Mouse (Mus musculus) cortical plate, adult 2 months (tissue): ENCODE measurements around the gene Lmntd2. TPM values are rescaled to one million over a fixed set of nuclear protein-coding genes. Genes with fewer than 3 reads are reported as not detected.

Experiments used
- H3K27ac ChIP-seq: fragments of 200-500 bp; 2 replicates; pipeline ENCODE4 v1.5.1; 2012; ENCODE audit warnings: low read length, control low read depth, inconsistent platforms; ENCODE audit not compliant: insufficient read depth
- H3K4me1 ChIP-seq: fragments of 200-500 bp; 2 replicates; pipeline ENCODE4 v1.6.1; 2011; ENCODE audit warnings: low read length; ENCODE audit not compliant: control insufficient read depth, insufficient read depth
- H3K4me3 ChIP-seq: fragments of 200-500 bp; 2 replicates; pipeline ENCODE4 v1.5.1; 2011; ENCODE audit warnings: mild to moderate bottlenecking, low read length, control low read depth; ENCODE audit not compliant: insufficient read depth
- CTCF ChIP-seq: fragments of 200-500 bp; IDR thresholded peaks from 2 replicates; pipeline ENCODE4 v1.5.1; 2011; ENCODE audit warnings: mild to moderate bottlenecking, control low read depth, low read length; ENCODE audit not compliant: insufficient read depth; ENCODE audit errors: extremely low read depth
- POLR2A ChIP-seq: fragments of 200-500 bp; IDR thresholded peaks from 2 replicates; pipeline ENCODE4 v1.6.1; 2011; ENCODE audit warnings: mild to moderate bottlenecking, low read length, control low read depth; ENCODE audit not compliant: insufficient read depth; ENCODE audit errors: extremely low read depth
- polyA plus RNA-seq: library from polyadenylated mRNA; depleted of rRNA; stranded (reverse); fragments of >200 nt; gene quantifications from 2 replicates; pipeline ENCODE4 v1.2.3, GENCODE M21; 2012

Lmntd2 gene
- polyA plus RNA-seq, 1 experiment: 0.27 TPM

DNA sequence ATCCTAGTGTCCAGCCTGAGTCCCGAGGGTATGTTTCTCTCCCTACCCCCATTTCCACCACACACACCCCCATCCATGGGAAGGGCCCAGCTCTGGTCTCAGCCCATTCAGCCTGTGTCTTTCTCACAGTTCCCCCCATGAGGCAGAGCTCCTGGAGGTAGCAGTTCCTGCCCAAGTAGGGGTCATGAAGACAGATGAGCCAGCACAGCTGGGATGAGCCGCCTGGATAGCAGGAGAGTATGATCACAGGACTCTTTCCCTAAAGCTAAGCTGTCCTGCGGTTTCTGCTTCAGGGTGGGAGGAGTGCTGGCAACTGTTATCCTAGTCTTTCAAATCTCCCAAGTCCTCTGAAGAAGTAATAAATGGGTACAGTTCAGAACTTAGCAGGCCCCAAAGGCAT, 4.3 kb upstream of the Lmntd2 start:
- Histone ChIP-seq H3K4me3 (no peak overlapping the region), H3K27ac (no peak overlapping the region), H3K4me1 (no peaks in the 10 kb centered on the region; the same call in 1 of the 2 replicates)
- TF ChIP-seq CTCF (no peak), POLR2A (no peak)

DNA sequence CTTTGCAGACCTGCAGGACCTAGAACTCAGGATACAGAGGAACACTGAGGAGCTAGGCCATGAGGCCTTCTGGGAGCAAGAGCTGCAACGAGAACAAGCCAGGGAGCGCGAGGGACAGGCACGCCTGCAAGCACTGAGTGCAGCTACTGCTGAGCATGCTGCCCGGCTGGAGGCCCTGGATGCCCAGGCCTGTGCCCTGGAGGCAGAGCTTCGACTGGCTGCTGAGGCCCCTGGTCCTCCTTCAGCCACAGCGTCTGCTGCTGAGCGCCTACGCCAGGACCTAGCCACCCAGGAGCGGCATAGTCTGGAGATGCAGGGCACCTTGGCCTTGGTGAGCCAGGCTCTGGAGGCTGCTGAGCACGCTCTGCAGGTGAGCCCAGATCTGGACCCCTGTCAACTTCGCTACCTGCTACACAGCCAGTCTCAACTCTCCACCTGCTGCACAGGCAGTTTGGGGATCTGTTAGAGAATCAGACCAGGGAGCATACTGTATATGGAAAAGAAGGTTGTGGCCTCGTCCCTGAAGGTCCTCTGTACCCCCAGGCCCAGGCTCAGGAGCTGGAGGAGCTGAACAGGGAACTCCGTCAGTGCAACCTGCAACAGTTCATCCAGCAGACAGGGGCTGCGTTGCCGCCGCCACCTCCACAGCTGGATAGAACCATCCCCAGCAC, 3.6 kb upstream of the Lmntd2 start:
- no peak overlapping the region for H3K4me3 ChIP-seq
- no peak for TF ChIP-seq CTCF
- no peak for TF ChIP-seq POLR2A
- H3K4me1 ChIP-seq: no peaks in the 10 kb centered on the region; the same call in 1 of the 2 replicates
- no peak overlapping the region for H3K27ac ChIP-seq

GRCm38 (mm10) chr7:141216894-141217293, 3.0 kb upstream of the Lmntd2 start:
- Histone ChIP-seq H3K4me3 (no peak overlapping the region), H3K4me1 (no peaks in the 10 kb centered on the region; the same call in 1 of the 2 replicates), H3K27ac (no peak overlapping the region)
- TF ChIP-seq POLR2A (no peak), CTCF (no peak)

GRCm38 (mm10) chr7:141215880-141216733, 2.2 kb upstream of the Lmntd2 start:
- H3K27ac ChIP-seq: no peak overlapping the region
- no peak for TF ChIP-seq POLR2A
- no peak for TF ChIP-seq CTCF
- peak overlapping the region; percentile 46 for H3K4me3 ChIP-seq
- no peaks in the 10 kb centered on the region; the same call in 1 of the 2 replicates for H3K4me1 ChIP-seq

- Histone ChIP-seq H3K27ac (no peak within 1 kb of the TSS), H3K4me1 (no peaks in the 10 kb centered on the region; the same call in 1 of the 2 replicates), H3K4me3 (peak within 1 kb of the TSS; percentile 46)
- TF ChIP-seq CTCF (no peak), POLR2A (no peak)
Measured at GRCm38 (mm10) chr7:141215101-141215879, 1.4 kb upstream of the Lmntd2 start, which contains the start of gene Rassf7. Gene Rassf7, plus strand, starts transcription at chr7:141215860.

GRCm38 (mm10) chr7:141214310-141214709, 430 bp upstream of the Lmntd2 start:
- H3K4me3 ChIP-seq: no peak overlapping the region
- TF ChIP-seq POLR2A: no peak
- no peak for TF ChIP-seq CTCF
- no peaks in the 10 kb centered on the region; the same call in 1 of the 2 replicates for H3K4me1 ChIP-seq

GRCm38 (mm10) chr7:141213133-141213532, 747 bp downstream of the Lmntd2 start:
- no peak overlapping the region for H3K4me3 ChIP-seq
- H3K4me1 ChIP-seq: no peaks in the 10 kb centered on the region; the same call in 1 of the 2 replicates
- TF ChIP-seq CTCF (no peak), POLR2A (no peak)
- H3K27ac ChIP-seq: no peak overlapping the region

More at GRCm38 (mm10) chr7:141214310-141214709, 430 bp upstream of the Lmntd2 start:
- no peak overlapping the region for H3K27ac ChIP-seq

DNA sequence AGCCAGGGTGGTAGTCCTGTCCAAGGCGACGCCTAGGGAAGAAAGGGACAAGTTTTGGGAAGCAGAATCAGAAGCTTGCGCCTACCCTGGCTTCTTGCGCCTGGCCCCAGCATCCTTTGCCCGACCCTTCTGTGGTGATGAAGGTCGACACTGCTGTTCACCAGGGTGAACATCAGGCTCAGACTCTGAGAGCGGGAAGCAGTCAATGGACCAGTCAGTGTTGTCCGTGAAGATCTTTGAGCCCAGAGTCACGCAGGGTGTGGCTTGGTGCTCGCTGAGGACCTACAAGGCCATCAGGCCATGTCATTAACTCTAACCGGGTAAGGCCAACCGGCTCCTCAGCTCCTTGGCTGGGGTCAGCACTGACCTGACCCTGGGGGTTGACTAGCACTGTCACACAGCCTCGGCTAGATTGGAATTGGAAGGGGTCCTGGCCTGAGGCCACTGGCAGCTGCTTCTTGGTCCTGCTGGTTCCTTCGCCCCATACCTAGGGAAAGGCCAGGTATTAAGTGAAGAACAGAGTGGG, 3.2 kb downstream of the Lmntd2 start:
- H3K4me1 ChIP-seq: no peaks in the 10 kb centered on the region; the same call in 1 of the 2 replicates
- no peak for TF ChIP-seq CTCF
- no peak for TF ChIP-seq POLR2A
- no peak overlapping the region for H3K4me3 ChIP-seq
- no peak overlapping the region for H3K27ac ChIP-seq

GRCm38 (mm10) chr7:141210137-141210536, 3.7 kb downstream of the Lmntd2 start:
- Histone ChIP-seq H3K4me3 (no peak overlapping the region), H3K27ac (no peak overlapping the region), H3K4me1 (no peaks in the 10 kb centered on the region)
- TF ChIP-seq CTCF: no peak
- TF ChIP-seq POLR2A: no peak
